Mouse (Mus musculus) limb, embryonic 13.5 days (tissue): ENCODE data around the gene E130114P18Rik. TPM values are rescaled to one million over a fixed set of nuclear protein-coding genes. Genes with fewer than 3 reads are reported as not detected.

Experiments
- ATAC-seq: fragments of 200-750 bp; cut with Nextera tagmentation; 2 replicates; pipeline ENCODE4 v1.8.0; 2017; ENCODE audit warnings: low read depth, moderate number of reproducible peaks, moderate TSS enrichment; ENCODE audit not compliant: low FRiP score
- H3K27ac ChIP-seq: fragments of 300-500 bp; sonication (generic); 2 replicates; pipeline ENCODE4 v1.5.1; 2015; ENCODE audit warnings: inconsistent platforms, mild to moderate bottlenecking, moderate library complexity
- H3K27me3 ChIP-seq: fragments of 300-500 bp; sonication (generic); 2 replicates; pipeline ENCODE4 v1.6.1; 2015; ENCODE audit warnings: mild to moderate bottlenecking, inconsistent platforms
- H3K36me3 ChIP-seq: fragments of 300-500 bp; sonication (generic); 2 replicates; pipeline ENCODE4 v1.6.1; 2015; ENCODE audit warnings: inconsistent platforms, mild to moderate bottlenecking, moderate library complexity
- H3K4me1 ChIP-seq: fragments of 300-500 bp; sonication (generic); 2 replicates; pipeline ENCODE4 v1.6.1; 2015; ENCODE audit warnings: inconsistent platforms
- H3K4me2 ChIP-seq: fragments of 300-500 bp; sonication (generic); replicated peaks from 2 replicates; pipeline ENCODE4 v1.6.1; 2015; ENCODE audit warnings: inconsistent platforms, mild to moderate bottlenecking, moderate library complexity
- H3K4me3 ChIP-seq: fragments of 300-500 bp; sonication (generic); 2 replicates; pipeline ENCODE4 v1.5.1; 2015; ENCODE audit warnings: moderate library complexity, mild to moderate bottlenecking, inconsistent platforms
- H3K9ac ChIP-seq: fragments of 300-500 bp; sonication (generic); 2 replicates; pipeline ENCODE4 v1.6.1; 2015; ENCODE audit warnings: mild to moderate bottlenecking, inconsistent platforms
- H3K9me3 ChIP-seq: fragments of 300-500 bp; sonication (generic); 2 replicates; pipeline ENCODE4 v1.6.1; 2016; ENCODE audit warnings: inconsistent platforms
- WGBS: fragments of 180-500 bp; shearing (Covaris S2); methylation state at CpG from one replicate; pipeline ENCODE4 v1.1.7; 2015; 5-methylcytosine and 5-hydroxymethylcytosine counted together
- polyA plus RNA-seq: library from polyadenylated mRNA; unstranded; fragments of >200 nt; fragmentation: Nextera tagmentation; extraction: Ambion mirVana; gene quantifications from 2 replicates; pipeline ENCODE4 v1.2.1, GENCODE M21; 2015

E130114P18Rik gene
- polyA plus RNA-seq, 1 experiment from 2014 or later = 3.7 TPM

DNA sequence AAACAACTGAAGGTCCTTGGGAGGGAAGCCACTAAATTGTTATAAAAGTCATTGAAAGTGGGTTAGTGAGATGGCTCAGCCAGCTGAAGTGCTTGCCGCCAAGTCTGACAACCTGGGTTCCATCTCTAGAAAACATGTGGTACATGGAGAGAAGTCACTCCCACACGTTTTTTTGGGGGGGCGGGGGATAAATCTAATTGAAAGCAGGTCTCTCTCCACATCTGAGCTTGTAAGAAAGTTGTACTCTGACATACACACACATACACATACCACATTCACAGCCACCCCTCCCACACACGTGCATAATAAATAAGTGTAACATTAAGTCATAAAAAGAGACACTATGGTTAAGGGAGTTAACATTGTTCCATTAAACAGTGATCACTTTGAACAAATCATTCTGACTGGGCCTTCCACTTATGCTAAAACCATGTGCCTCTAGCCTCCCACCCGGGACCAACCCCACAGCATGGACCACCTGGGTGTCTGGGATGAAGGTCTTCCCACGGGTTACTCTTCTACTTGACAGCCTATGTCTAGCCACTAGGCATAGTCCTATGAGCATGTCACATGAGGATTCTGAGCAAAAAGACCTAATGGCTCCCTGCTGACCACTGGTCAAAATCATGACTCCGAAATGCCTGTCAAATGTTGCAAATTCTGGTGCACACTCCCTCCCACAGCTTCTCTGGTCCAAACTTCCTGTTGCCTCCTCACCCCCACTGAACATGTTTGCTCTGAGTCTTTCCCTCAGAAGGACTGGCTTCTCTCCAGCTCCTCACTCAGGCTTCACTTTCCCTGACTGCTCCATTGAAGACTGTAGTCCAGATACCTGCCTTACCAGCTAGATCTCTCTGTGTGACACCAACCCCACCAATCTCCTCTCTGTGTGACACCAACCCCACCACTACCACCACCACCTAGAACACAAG is 80.9 kb downstream of the E130114P18Rik start:
- Histone ChIP-seq H3K9me3 (no peaks in the 10 kb centered on the region), H3K27ac (0 out of 2 replicates have a peak overlapping the region, but pooled peaks have one; percentile 83), H3K9ac (no peak overlapping the region), H3K4me2 (peak overlapping the region; percentile 36), H3K27me3 (peaks cover 26% of the 10 kb centered on the region), H3K4me3 (no peak overlapping the region), H3K36me3 (no peaks in the 10 kb centered on the region), H3K4me1 (peaks cover 43% of the 10 kb centered on the region)
- 46% methylated on average over 7 of the region's 7 CpGs for WGBS
- ATAC-seq = peak; percentile 20; the same call in 1 of the 2 replicates

DNA sequence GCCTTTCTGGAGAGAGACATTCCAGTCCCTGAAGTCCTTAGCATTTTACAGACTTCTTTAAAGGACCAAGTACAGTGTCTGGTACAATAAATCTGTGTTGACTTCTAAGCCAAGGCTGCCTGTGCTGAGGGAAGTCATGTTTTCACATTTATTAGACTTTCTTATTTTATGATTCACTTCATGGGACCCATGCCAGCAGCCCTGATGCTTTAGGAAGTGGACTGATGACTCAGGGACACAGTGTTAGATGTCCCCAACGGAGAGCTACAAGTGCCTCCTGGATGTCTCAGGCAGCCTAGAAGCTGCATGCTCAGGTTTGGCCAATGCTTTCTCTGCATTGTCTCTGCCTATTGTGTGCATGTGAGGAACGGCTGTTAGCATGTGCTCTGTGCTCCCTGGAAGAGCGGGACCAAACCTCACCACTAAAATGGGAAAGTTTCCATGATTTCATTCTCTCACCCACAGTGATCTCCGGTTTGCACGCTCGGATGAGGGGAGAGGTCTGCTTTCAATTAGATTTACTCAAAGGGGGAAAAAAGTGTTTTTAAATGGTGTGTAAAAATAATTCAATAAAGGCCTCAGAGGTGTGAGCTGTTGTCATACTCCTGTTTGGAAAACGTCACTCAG is 82.4 kb downstream of the E130114P18Rik start:
- Histone ChIP-seq H3K36me3 (no peaks in the 10 kb centered on the region), H3K27ac (peak overlapping the region; percentile 83), H3K4me3 (no peak overlapping the region), H3K9ac (no peak overlapping the region), H3K27me3 (peaks cover 40% of the 10 kb centered on the region), H3K9me3 (no peaks in the 10 kb centered on the region), H3K4me2 (peak overlapping the region; percentile 41), H3K4me1 (peaks cover 47% of the 10 kb centered on the region)
- peak; percentile 88 for ATAC-seq
- WGBS = 18% methylated on average over 7 of the region's 7 CpGs

DNA sequence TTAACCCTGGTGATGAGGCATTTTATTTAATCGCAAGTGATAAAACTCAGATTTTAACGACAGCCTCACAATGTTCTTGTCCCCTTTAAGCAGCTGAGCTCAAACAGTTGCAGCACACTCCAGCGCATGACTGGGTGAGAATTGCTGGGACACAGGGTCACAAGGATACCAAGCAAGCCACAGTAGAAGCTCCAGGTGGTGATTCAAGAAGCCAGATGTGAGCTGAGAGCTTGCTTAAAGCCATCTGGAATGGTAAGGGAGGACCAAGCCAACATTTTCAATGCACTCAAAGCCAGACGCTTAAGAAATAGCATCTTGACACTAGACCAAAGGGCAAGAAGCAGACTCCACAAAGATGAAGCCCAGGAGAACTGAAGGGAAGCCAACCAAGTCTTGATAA is 83.9 kb downstream of the E130114P18Rik start:
- WGBS = 59% methylated on average over 4 of the region's 4 CpGs
- no peak overlapping the region for H3K4me3 ChIP-seq
- ATAC-seq = no peak
- no peaks in the 10 kb centered on the region for H3K9me3 ChIP-seq
- H3K4me1 ChIP-seq = peaks cover 62% of the 10 kb centered on the region
- H3K27me3 ChIP-seq = peaks cover 50% of the 10 kb centered on the region
- H3K36me3 ChIP-seq = no peaks in the 10 kb centered on the region
- H3K27ac ChIP-seq = no peak overlapping the region
- H3K9ac ChIP-seq = no peak overlapping the region
- no peak overlapping the region for H3K4me2 ChIP-seq

DNA sequence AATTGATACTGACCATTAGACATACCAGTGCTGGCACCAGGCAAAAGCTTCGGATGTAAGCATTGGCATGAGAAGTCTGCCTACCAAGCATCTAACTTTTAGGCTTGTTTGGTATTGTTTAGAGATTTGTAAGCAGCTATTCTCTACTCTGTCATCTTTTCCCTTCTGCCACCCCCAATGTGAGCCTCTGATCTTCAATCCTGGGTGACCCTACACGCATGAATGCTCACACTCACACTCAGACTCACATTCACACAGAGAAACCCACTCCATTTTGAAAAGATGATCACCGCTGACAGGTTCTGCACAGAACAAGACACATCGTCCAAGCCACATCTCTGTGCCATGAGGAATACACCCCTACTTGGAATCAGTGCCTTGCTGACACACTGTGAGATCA is 84.8 kb downstream of the E130114P18Rik start:
- Histone ChIP-seq H3K27me3 (peaks cover 47% of the 10 kb centered on the region), H3K9me3 (no peaks in the 10 kb centered on the region), H3K4me1 (peaks cover 62% of the 10 kb centered on the region), H3K36me3 (no peaks in the 10 kb centered on the region), H3K27ac (no peak overlapping the region), H3K4me2 (no peak overlapping the region), H3K9ac (no peak overlapping the region), H3K4me3 (no peak overlapping the region)
- ATAC-seq = no peak
- WGBS = 88% methylated on average over 4 of the region's 4 CpGs

DNA sequence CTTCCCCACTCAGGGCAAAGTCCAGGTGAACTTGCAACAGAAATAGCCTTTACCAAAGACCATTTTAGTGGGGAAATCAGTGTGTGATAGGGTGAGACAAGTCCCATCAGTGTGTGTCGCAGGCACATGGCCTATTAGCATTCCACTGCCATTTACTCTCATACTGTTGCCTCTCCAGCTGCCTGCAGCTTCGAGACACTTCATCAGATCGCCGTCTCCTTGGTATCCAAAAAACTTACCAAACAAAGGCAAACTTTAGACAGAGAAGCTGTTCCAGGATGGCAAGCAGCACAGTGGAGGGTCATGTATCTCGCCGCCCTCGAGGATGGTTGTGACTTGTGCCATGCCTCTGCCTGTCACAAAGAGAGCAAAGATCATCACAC is 87.5 kb downstream of the E130114P18Rik start:
- peak; percentile 26; the same call in 1 of the 2 replicates for ATAC-seq
- Histone ChIP-seq H3K9ac (no peak overlapping the region), H3K36me3 (no peaks in the 10 kb centered on the region), H3K9me3 (no peaks in the 10 kb centered on the region), H3K27ac (no peak overlapping the region), H3K4me3 (no peak overlapping the region), H3K27me3 (peaks cover 51% of the 10 kb centered on the region), H3K4me2 (no peak overlapping the region), H3K4me1 (peaks cover 40% of the 10 kb centered on the region)
- WGBS = 83% methylated on average over 7 of the region's 7 CpGs

DNA sequence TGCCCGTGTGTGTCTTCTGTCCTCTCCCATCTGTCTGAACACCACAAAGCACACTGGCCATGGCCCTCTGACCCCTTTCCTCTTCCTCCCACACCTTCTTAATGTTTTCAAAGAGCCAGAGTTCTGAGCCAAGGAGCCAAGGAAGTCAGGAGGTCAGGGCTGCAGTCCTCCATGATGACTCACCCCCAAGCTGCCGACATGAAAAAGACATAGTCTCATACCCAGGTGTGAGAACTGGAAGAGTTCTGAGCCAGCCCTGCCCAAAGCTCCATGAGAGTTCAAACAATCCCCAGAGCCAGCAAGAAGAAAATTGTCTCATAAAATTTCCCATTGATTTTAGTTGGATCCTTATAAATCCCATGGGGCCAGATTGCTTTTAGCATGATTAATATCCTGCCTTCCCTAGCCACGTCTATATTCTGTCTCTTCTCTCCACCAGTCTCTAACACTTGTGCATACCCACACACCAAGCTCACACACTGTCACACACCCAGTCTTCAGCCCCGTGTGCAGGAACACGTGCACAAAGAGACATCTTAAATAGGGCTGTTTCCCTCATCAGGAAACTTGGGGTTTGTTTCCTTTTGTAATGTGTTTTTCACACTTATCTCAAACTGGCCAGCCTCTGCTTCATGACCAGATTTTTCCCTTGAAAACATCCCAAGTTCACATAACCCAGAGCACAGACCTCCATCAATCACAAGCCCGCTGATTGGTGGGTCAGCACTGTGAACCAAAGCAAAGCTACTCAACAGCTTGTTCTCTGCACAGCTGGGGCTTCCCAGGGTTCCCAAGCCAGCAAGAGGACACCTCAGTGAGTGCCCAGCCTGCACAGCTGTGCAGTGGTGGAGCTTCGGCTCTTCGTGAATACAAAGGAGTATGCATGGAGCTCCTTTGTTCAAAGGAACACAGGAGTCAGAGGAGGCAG is 88.2 kb downstream of the E130114P18Rik start:
- Histone ChIP-seq H3K4me2 (no peak overlapping the region), H3K27ac (no peak overlapping the region), H3K4me3 (no peak overlapping the region), H3K36me3 (no peaks in the 10 kb centered on the region), H3K9ac (no peak overlapping the region), H3K9me3 (no peaks in the 10 kb centered on the region), H3K27me3 (peaks cover 51% of the 10 kb centered on the region), H3K4me1 (peaks cover 34% of the 10 kb centered on the region)
- ATAC-seq = peak; percentile 72
- 31% methylated on average over 8 of the region's 8 CpGs for WGBS

DNA sequence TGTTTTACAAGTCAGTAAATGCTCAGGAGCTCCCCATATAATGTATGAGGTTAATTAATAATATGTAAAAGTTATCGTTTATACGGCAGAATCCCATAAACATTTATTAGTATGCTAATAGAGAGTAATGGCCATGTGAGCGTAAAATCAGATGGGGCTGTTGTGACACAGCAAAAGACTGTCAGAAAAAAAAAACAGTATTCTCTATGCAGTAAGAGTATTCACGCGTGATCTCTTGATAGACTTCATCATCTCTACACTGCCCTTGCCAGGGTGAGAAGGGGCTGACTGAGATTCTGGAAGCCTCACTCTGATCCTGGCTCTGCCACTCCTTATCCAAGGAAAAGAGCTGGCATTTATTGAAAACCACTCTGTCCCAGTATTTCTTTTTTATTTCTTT is 91.9 kb downstream of the E130114P18Rik start:
- Histone ChIP-seq H3K4me2 (no peak overlapping the region), H3K4me1 (peaks cover 17% of the 10 kb centered on the region), H3K4me3 (no peak overlapping the region), H3K9ac (no peak overlapping the region), H3K36me3 (no peaks in the 10 kb centered on the region), H3K9me3 (no peaks in the 10 kb centered on the region), H3K27ac (no peak overlapping the region), H3K27me3 (peaks cover 46% of the 10 kb centered on the region)
- no peak for ATAC-seq
- 67% methylated on average over 5 of the region's 5 CpGs for WGBS

DNA sequence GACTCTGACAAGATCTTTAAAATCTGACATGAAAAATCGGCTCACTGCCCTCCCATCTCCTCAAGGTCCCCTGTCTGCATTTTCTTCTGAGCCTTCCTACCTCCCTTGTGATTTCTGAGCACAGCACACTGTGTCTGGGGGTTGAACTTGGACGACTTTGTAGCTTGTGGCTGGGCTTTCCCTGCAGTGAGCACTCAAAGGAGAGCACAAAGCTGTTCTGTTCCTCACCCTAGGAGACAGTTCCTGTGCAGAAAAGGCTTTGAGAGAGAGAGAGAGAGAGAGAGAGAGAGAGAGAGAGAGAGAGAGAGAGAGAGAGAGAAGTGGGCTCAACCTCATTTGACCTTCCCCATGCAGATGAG is 101.3 kb downstream of the E130114P18Rik start:
- Histone ChIP-seq H3K4me2 (no peak overlapping the region), H3K4me1 (peaks cover 4% of the 10 kb centered on the region), H3K9me3 (no peaks in the 10 kb centered on the region), H3K27ac (no peak overlapping the region), H3K4me3 (no peak overlapping the region), H3K27me3 (peaks cover 26% of the 10 kb centered on the region), H3K9ac (no peak overlapping the region), H3K36me3 (no peaks in the 10 kb centered on the region)
- no peak for ATAC-seq
- 38% methylated on average over 2 of the region's 2 CpGs for WGBS

DNA sequence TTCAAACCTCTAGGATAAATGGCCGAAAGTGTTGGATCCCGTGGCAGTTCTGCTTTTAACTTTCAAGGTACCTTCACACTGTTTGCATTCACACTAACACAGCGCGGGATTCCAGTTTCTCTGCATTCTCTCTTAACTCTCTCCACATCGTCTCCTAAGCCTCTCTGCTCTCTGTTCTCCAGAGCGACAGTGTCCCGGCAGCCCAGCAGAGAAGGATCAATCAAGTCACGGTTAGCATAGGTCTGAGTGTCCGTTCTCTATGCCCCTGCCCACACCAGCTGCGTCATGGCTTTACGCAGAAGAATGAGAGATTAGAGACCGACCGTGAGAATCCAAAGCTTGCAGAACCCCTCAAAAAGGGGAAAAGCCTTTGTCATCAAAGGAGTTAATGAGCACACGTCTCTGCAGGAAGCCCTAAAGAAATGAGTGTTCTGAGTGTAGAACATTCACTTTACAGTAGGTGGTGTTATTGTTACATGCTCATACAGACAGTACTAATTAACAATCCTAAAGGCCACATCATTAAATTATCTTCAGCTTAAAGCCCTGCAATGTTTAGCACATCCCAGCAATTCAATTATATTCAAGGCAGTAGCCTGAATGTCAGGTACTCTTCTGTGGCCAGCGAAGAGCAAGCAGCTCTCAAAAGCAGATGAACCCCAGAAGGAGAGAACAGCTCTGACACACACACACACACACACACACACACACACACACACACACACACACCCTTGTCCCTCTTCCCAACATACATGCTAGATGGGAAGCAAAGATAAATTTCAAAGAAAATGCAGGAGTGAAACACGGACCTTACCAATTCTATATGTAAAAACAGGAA is 101.9 kb downstream of the E130114P18Rik start:
- ATAC-seq = no peak
- WGBS = 43% methylated on average over 16 of the region's 16 CpGs
- H3K4me3 ChIP-seq = no peak overlapping the region
- H3K9me3 ChIP-seq = no peaks in the 10 kb centered on the region
- H3K4me2 ChIP-seq = peak overlapping the region; percentile 41; the same call in 1 of the 2 replicates
- H3K4me1 ChIP-seq = peaks cover 8% of the 10 kb centered on the region
- no peak overlapping the region for H3K27ac ChIP-seq
- no peaks in the 10 kb centered on the region for H3K36me3 ChIP-seq
- peak overlapping the region; percentile 8; the same call in 1 of the 2 replicates for H3K9ac ChIP-seq
- H3K27me3 ChIP-seq = peaks cover 26% of the 10 kb centered on the region

DNA sequence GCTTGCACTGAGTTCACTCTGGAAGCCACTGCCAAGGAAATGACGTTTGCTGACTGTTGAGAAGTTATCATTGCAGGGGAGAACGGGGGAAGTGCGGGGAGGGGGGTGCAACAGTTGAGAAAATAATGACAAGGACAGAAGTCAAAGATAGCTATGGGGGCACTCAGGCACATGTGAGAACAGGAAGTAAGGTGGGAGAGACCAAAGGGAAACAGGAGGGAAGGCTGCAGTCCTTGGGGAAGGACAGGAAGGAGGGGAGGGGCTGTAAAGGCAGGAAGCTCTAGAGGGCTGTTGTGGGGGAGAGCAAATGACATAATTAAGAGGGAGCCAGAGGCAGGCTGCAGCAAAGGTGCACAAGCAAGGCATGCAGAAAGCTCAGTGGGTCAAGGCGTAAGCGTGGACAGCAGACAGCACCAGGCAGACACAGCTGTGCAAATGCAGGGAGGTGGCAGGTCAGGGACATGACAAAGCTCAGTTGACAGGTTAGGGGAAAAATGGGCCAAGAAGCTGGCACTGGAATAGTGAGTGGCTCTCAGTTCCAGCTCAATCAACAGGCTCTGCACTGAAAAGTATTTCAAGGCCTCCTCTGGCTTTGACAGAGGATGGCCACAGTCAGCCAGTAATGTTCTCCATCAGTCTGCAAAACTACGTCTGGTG is 103.9 kb downstream of the E130114P18Rik start:
- Histone ChIP-seq H3K4me1 (peaks cover 14% of the 10 kb centered on the region), H3K4me3 (no peak overlapping the region), H3K9me3 (no peaks in the 10 kb centered on the region), H3K9ac (no peak overlapping the region), H3K27me3 (peaks cover 26% of the 10 kb centered on the region), H3K27ac (no peak overlapping the region), H3K36me3 (no peaks in the 10 kb centered on the region), H3K4me2 (no peak overlapping the region)
- ATAC-seq = no peak
- 54% methylated on average over 6 of the region's 6 CpGs for WGBS

DNA sequence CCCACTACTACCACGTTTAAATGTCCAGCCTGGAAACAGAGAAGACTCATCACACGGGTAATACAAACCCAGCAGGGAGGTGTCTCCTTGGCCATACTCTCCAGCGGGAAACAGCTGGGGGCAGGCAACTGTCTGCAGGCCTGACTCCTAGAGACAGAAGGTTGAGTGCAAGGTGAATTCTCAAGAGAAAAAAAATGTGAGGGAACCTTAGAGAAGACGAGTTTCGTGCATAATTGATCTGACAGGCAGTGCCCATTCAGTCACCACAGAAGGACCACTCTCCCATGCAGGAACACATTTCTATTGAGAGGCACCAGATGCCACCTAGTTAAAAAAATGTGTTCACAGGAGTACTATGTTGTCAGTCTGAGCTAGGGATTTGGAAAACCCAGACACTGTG is 105.4 kb downstream of the E130114P18Rik start:
- Histone ChIP-seq H3K4me1 (peaks cover 14% of the 10 kb centered on the region), H3K36me3 (no peaks in the 10 kb centered on the region), H3K9ac (no peak overlapping the region), H3K4me2 (no peak overlapping the region), H3K9me3 (no peaks in the 10 kb centered on the region), H3K4me3 (no peak overlapping the region), H3K27me3 (peaks cover 21% of the 10 kb centered on the region), H3K27ac (no peak overlapping the region)
- no peak for ATAC-seq
- WGBS = 64% methylated on average over 5 of the region's 5 CpGs
